Mouse (Mus musculus) forebrain, embryonic 14.5 days (tissue): ENCODE results near the gene Hoxd12. TPM values are rescaled to one million over a fixed set of nuclear protein-coding genes. Genes with fewer than 3 reads are reported as not detected.

ENCODE experiments used
- ATAC-seq: fragments of 200-750 bp; cut with Nextera tagmentation; 2 replicates; pipeline ENCODE4 v1.8.0; 2017; ENCODE audit warnings: mild to moderate bottlenecking, moderate library complexity
- DNase-seq: peaks from one replicate; pipeline ENCODE4 v3.0.0-alpha.2; 2015; ENCODE audit warnings: low spot score
- H3K27ac ChIP-seq: fragments of 300-500 bp; sonication (generic); 2 replicates; pipeline ENCODE4 v1.5.1; 2014; ENCODE audit warnings: low read depth, mild to moderate bottlenecking, control low read depth, low read length, moderate library complexity
- H3K27me3 ChIP-seq: fragments of 300-500 bp; sonication (generic); replicated peaks from 2 replicates; pipeline ENCODE4 v1.6.1; 2014; ENCODE audit warnings: low read length, control low read depth, mixed read lengths; ENCODE audit not compliant: control insufficient read depth, insufficient read depth
- H3K36me3 ChIP-seq: fragments of 300-500 bp; sonication (generic); 2 replicates; pipeline ENCODE4 v1.6.1; 2014; ENCODE audit warnings: low read length, control low read depth; ENCODE audit not compliant: control insufficient read depth, insufficient read depth
- H3K4me1 ChIP-seq: fragments of 300-500 bp; sonication (generic); 2 replicates; pipeline ENCODE4 v1.6.1; 2014; ENCODE audit warnings: antibody characterized with exemption, low read length, control low read depth; ENCODE audit not compliant: control insufficient read depth, insufficient read depth
- H3K4me2 ChIP-seq: fragments of 300-500 bp; sonication (generic); 2 replicates; pipeline ENCODE4 v1.6.1; 2014; ENCODE audit warnings: mild to moderate bottlenecking, control low read depth, low read length
- H3K4me3 ChIP-seq: fragments of 300-500 bp; sonication (generic); 2 replicates; pipeline ENCODE4 v1.5.1; 2014; ENCODE audit warnings: low read depth, low read length, control low read depth
- H3K9ac ChIP-seq: fragments of 300-500 bp; sonication (generic); 2 replicates; pipeline ENCODE4 v1.6.1; 2014; ENCODE audit warnings: mild to moderate bottlenecking, low read length, control low read depth, moderate library complexity
- H3K9me3 ChIP-seq: fragments of 300-500 bp; sonication (generic); replicated peaks from 2 replicates; pipeline ENCODE4 v1.6.1; 2016; ENCODE audit warnings: low read length, control low read depth, mixed read lengths; ENCODE audit not compliant: control insufficient read depth
- WGBS: fragments of 180-500 bp; shearing (Covaris S2); extraction: QIAGEN DNeasy Blood & Tissue Kit; methylation state at CpG from one replicate; pipeline ENCODE4 v1.1.7; 2014; 5-methylcytosine and 5-hydroxymethylcytosine counted together
- polyA plus RNA-seq: library from polyadenylated mRNA; unstranded; fragments of >200 nt; fragmentation: Nextera tagmentation; extraction: Ambion mirVana; gene quantifications from 2 replicates; pipeline ENCODE4 v1.2.1, GENCODE M21; 2014

Hoxd12 gene
- polyA plus RNA-seq, 1 experiment from 2014 or later, result not detected

DNA sequence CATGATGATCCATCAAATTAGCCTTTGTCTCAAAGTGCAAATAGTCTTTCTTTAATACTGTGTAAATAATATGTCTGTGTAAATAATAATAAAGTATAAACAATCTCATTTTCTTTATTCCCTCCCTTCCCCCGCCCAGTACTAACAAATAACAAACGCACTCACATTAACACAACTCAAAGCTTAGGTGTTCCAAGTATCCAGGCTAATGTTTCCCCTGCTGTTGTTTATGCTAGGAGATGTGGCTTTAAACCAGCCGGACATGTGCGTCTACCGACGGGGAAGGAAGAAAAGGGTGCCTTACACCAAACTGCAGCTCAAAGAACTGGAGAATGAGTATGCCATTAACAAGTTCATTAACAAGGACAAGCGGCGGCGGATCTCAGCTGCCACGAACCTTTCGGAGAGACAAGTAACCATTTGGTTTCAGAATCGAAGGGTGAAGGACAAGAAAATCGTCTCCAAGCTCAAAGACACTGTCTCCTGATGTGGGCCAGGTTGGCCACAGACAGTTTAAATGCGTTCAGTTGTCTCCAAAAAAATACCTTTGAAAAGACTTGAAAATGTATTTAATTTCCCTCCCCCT, 5.1 kb upstream of the Hoxd12 start:
- H3K36me3 ChIP-seq, result no peaks in the 10 kb centered on the region
- 0 out of 2 replicates have a peak, but pooled peaks cover 3% of the 10 kb centered on the region for H3K4me1 ChIP-seq
- no peak overlapping the region for H3K9ac ChIP-seq
- no peak for DNase-seq
- 2% methylated on average over 14 of the region's 14 CpGs for WGBS
- no peak overlapping the region for H3K4me3 ChIP-seq
- no peaks in the 10 kb centered on the region for H3K9me3 ChIP-seq
- no peak for ATAC-seq
- H3K27me3 ChIP-seq, result peaks cover 95% of the 10 kb centered on the region
- H3K27ac ChIP-seq, result no peak overlapping the region
- no peak overlapping the region for H3K4me2 ChIP-seq

- ATAC-seq (no peak), DNase-seq (no peak)
- H3K27ac ChIP-seq, result no peak overlapping the region
- H3K36me3 ChIP-seq, result no peaks in the 10 kb centered on the region
- H3K9me3 ChIP-seq, result no peaks in the 10 kb centered on the region
- H3K4me1 ChIP-seq, result 0 out of 2 replicates have a peak, but pooled peaks cover 3% of the 10 kb centered on the region
- peaks cover 96% of the 10 kb centered on the region for H3K27me3 ChIP-seq
- H3K4me3 ChIP-seq, result no peak overlapping the region
- no peak overlapping the region for H3K9ac ChIP-seq
- H3K4me2 ChIP-seq, result no peak overlapping the region
- WGBS, result under 1% methylated on average over 3 of the region's 3 CpGs
These were observed 4.1 kb upstream of the Hoxd12 start for GRCm38 (mm10) chr2:74670632-74671188.

DNA sequence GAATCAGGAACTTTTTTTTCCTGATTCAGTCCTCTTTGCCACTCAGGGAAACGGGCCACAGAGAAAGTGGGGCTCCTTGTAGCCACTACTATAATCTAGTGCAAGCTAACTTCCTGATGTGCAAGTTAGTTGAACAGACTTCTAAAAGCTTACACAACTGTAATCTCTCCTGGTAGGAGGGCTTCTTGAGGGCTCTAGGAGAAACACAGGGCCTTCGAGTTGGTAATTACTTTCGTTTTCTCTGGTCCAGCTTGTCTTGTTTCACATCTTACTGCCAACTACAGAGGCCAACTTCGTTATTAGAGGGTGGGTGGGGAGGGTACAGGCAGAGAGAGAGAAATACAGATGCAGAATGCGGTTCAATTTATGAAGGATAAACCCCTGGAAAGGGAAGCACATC, 3.0 kb upstream of the Hoxd12 start:
- Histone ChIP-seq H3K4me1 (0 out of 2 replicates have a peak, but pooled peaks cover 3% of the 10 kb centered on the region), H3K27me3 (peaks cover 97% of the 10 kb centered on the region), H3K9me3 (no peaks in the 10 kb centered on the region), H3K36me3 (no peaks in the 10 kb centered on the region), H3K9ac (no peak overlapping the region), H3K4me3 (no peak overlapping the region), H3K27ac (no peak overlapping the region), H3K4me2 (no peak overlapping the region)
- no peak for DNase-seq
- no peak for ATAC-seq
- WGBS, result 4% methylated on average over 5 of the region's 5 CpGs

GRCm38 (mm10) chr2:74672481-74673362, 2.1 kb upstream of the Hoxd12 start:
- 2% methylated on average over 40 of the region's 40 CpGs for WGBS
- ATAC-seq (peak; percentile 61), DNase-seq (peak; percentile 70)
- H3K4me2 ChIP-seq, result peak overlapping the region; percentile 46
- 0 out of 2 replicates have a peak, but pooled peaks cover 3% of the 10 kb centered on the region for H3K4me1 ChIP-seq
- 0 out of 2 replicates have a peak overlapping the region, but pooled peaks have one; percentile 8 for H3K4me3 ChIP-seq
- H3K36me3 ChIP-seq, result no peaks in the 10 kb centered on the region
- no peak overlapping the region for H3K27ac ChIP-seq
- H3K27me3 ChIP-seq, result peaks cover 97% of the 10 kb centered on the region
- H3K9ac ChIP-seq, result no peak overlapping the region
- no peaks in the 10 kb centered on the region for H3K9me3 ChIP-seq

DNA sequence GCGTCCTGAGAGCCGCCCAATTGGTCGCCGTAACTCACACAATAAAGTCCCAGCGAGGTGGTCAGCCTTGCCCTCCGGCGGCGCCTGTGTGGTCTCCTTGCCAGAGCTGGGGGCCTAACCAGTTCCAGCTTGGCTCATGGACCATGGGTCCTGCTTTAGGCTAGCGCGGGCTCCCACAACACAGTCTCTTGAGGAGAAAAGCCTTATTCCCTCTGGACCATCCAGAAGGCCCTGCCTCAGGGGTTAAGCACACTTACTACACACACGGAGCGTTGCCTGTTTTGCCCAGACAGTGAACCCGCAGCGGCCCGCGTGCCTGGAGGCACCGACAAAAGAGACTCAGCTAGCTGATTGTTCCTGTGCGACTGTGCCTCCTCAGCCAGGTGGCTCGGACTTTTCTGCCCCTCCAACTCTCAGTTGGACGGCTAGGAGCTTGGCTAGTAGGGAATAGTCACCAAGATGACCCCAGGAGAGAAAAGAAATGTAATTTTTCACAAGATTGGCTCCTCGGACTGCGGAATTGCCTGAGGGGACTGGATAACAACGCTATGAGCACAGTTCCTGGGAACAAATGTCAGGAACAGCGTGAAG, 883 bp upstream of the Hoxd12 start:
- DNase-seq (no peak), ATAC-seq (no peak)
- Histone ChIP-seq H3K4me3 (no peak overlapping the region), H3K9me3 (no peaks in the 10 kb centered on the region), H3K27me3 (peaks cover 97% of the 10 kb centered on the region), H3K9ac (no peak overlapping the region), H3K27ac (no peak overlapping the region), H3K4me1 (no peaks in the 10 kb centered on the region), H3K36me3 (no peaks in the 10 kb centered on the region), H3K4me2 (no peak overlapping the region)
- WGBS, result 2% methylated on average over 24 of the region's 24 CpGs

- H3K27ac ChIP-seq, result no peak overlapping the region
- ATAC-seq (no peak), DNase-seq (no peak)
- H3K9me3 ChIP-seq, result no peaks in the 10 kb centered on the region
- no peak overlapping the region for H3K4me2 ChIP-seq
- H3K9ac ChIP-seq, result no peak overlapping the region
- H3K4me3 ChIP-seq, result no peak overlapping the region
- H3K27me3 ChIP-seq, result peaks cover 100% of the 10 kb centered on the region
- 5% methylated on average over 24 of the region's 24 CpGs for WGBS
- no peaks in the 10 kb centered on the region for H3K36me3 ChIP-seq
- no peaks in the 10 kb centered on the region for H3K4me1 ChIP-seq
These were observed 961 bp downstream of the Hoxd12 start for GRCm38 (mm10) chr2:74675666-74676282.

DNA sequence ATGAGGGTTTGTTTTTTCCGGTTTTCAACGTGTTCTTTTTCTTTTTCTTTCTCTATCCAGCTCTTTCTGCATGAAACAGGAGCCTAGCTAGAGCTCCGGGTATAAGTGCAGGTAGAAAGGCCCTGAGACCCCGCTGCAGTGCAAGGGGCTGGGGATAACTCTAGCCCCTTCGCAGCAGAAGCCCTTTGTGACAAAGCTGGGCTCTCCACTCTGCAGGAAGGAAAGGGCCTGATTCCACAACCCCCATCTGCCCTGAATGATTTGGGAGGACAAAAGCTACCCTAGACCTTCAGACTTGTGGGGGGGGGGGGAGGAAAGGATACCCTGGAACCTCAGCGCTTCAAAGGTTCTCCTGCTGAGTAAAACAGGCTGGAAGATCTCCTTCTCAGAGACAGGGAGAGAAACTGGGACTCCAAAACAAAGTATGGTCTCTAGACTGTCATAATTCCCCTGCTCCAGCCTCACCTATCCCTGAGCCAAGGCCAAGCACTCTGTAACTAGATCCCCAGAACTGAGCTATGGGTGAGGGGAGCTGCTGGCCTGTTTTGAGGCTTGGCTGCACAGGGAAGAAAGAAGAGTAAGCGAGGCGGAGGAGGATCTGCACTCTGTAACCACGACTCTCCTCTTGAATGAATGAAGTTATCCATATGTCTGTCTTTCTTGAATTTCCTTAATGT, 1.7 kb downstream of the Hoxd12 start:
- DNase-seq, result no peak
- no peak overlapping the region for H3K4me2 ChIP-seq
- WGBS, result 3% methylated on average over 9 of the region's 9 CpGs
- H3K27me3 ChIP-seq, result peaks cover 100% of the 10 kb centered on the region
- H3K9me3 ChIP-seq, result no peaks in the 10 kb centered on the region
- H3K27ac ChIP-seq, result no peak overlapping the region
- H3K9ac ChIP-seq, result no peak overlapping the region
- H3K4me1 ChIP-seq, result no peaks in the 10 kb centered on the region
- H3K4me3 ChIP-seq, result no peak overlapping the region
- ATAC-seq, result no peak
- H3K36me3 ChIP-seq, result no peaks in the 10 kb centered on the region

GRCm38 (mm10) chr2:74677106-74677505, 2.3 kb downstream of the Hoxd12 start:
- H3K4me3 ChIP-seq, result no peak overlapping the region
- ATAC-seq (no peak), DNase-seq (no peak)
- H3K4me1 ChIP-seq, result no peaks in the 10 kb centered on the region
- WGBS, result 9% methylated on average over 2 of the region's 2 CpGs
- H3K27me3 ChIP-seq, result peaks cover 100% of the 10 kb centered on the region
- H3K27ac ChIP-seq, result no peak overlapping the region
- H3K9ac ChIP-seq, result no peak overlapping the region
- H3K4me2 ChIP-seq, result no peak overlapping the region
- no peaks in the 10 kb centered on the region for H3K36me3 ChIP-seq
- H3K9me3 ChIP-seq, result no peaks in the 10 kb centered on the region
